Mouse (Mus musculus): ENCODE measurements around the gene Olfm1. TPM values are rescaled to one million over a fixed set of nuclear protein-coding genes. Genes with fewer than 3 reads are reported as not detected.

Gene Olfm1
- total RNA-seq, 2 experiments from 2014 or later, result 7.3 to 9.5 TPM

DNA sequence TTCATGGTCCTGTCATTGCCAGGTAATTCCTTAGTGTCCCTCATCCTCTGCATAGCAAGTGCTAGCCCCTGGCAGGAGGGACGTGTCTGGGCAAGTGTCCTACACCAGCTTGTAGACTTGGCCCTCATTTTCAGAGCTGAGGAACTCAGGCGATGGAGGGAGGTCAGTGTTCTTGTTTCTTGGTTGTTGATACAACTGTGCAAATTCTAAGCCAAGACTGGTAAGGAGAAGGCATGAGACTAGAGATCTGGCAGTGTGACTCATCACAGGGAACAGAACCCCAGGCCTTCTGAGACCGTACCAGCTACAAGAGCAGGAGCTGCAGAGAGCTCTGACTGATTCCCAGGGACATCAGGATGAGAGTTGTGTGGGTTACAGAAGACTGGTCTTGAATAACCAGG is 8.6 kb downstream of the Olfm1 start:
- intact Hi-C loops (cut with DNase I), result no loop called here
- DNase-seq, result no peak

DNA sequence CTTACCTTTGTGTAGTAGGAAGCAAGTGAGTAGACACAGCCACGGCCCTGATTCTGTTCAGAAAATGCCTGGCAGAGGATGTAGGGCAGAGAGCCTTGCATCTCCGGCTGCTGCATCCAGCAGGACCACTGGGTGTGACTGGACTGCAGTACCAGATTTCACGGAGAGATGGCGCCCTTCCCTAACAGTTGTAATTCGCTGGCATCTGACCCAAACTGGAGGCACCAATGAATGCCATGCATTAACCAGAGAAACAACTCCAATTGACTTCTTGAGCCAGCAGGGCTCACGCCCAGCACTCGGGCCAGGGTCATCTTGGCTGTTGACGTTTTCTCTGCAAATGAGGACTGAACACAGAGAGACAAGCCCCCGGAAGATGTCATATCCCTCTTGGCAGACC is 11.4 kb downstream of the Olfm1 start:
- peak; percentile 90 to 96 for DNase-seq
- intact Hi-C loops (cut with DNase I), result loop anchor here (1.0 kb wide), 4 partner anchors 73 to 216 kb away; no protein-coding TSS in a partner anchor

- DNase-seq, result peak in 1 of 2 experiments; percentile 7
- intact Hi-C loops (cut with DNase I), result loop anchor here (1.0 kb wide), 4 partner anchors 72 to 215 kb away; no protein-coding TSS in a partner anchor
These were observed 12.1 kb downstream of the Olfm1 start for GRCm38 (mm10) chr2:28204677-28205466.

GRCm38 (mm10) chr2:28205467-28205805 is 12.6 kb downstream of the Olfm1 start:
- intact Hi-C loops (cut with DNase I), result no loop called here
- peak; percentile 90 to 93 for DNase-seq

GRCm38 (mm10) chr2:28205870-28206421 is 13.2 kb downstream of the Olfm1 start:
- DNase-seq, result peak; percentile 20 to 29
- intact Hi-C loops (cut with DNase I), result no loop called here

GRCm38 (mm10) chr2:28206472-28206871 is 13.7 kb downstream of the Olfm1 start:
- no peak for DNase-seq
- intact Hi-C loops (cut with DNase I), result no loop called here

- intact Hi-C loops (cut with DNase I), result no loop called here
- no peak for DNase-seq
These were observed 14.5 kb downstream of the Olfm1 start for GRCm38 (mm10) chr2:28207200-28207750.

GRCm38 (mm10) chr2:28208130-28208745 is 15.4 kb downstream of the Olfm1 start:
- no peak for DNase-seq
- intact Hi-C loops (cut with DNase I), result no loop called here

DNA sequence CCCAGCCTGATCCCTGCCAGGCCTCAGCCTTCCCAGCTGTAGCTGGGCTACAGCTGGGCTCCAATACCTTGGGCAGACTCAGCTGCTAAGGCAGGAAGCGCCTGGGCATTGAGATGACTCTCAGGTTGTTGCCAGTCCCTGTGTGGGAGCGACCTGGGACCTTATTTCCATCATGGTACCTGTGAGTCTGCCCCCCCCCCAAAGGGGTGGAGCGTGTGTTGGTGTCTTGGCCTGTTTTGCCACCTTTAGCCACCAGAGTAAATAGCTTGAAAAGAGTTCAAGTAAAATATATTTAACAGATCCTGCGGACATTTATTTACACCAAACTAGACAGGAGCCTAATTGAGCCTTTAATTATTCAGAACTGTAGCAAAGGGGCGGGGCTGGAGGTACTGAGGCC is 16.4 kb downstream of the Olfm1 start:
- intact Hi-C loops (cut with DNase I), result no loop called here
- DNase-seq, result no peak

DNA sequence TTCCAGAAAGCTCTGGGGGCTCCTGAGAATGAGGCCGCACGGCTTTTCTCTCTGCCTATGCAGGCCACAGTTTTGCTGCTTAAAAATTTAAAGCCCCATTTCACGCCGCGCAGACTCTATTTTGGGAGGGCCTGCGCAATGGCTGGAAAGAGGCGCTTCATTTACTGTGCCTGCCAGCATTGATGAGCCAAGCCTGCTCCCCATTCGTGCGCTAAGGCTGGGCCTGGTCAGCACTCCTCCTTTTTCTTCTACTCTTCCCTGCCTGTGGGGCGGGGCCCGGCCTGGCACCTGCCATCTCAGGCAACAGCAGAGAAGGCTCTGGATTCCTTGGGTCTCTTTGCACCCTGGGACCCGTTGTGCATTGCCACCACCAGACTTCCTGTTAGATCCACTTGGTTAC is 16.9 kb downstream of the Olfm1 start:
- no peak for DNase-seq
- intact Hi-C loops (cut with DNase I), result no loop called here

GRCm38 (mm10) chr2:28210273-28210672 is 17.5 kb downstream of the Olfm1 start:
- intact Hi-C loops (cut with DNase I), result no loop called here
- DNase-seq, result no peak

GRCm38 (mm10) chr2:28211531-28212281 is 18.9 kb downstream of the Olfm1 start:
- DNase-seq, result no peak

GRCm38 (mm10) chr2:28212911-28213310 is 20.1 kb downstream of the Olfm1 start:
- DNase-seq, result no peak
- intact Hi-C loops (cut with DNase I), result no loop called here

More at GRCm38 (mm10) chr2:28211531-28212281, 18.9 kb downstream of the Olfm1 start:
- intact Hi-C loops (cut with DNase I), result no loop called here

- DNase-seq, result no peak
- intact Hi-C loops (cut with DNase I), result no loop called here
These were observed 23.5 kb downstream of the Olfm1 start for GRCm38 (mm10) chr2:28216211-28216775.

GRCm38 (mm10) chr2:28217783-28218182 is 25.0 kb downstream of the Olfm1 start:
- no peak for DNase-seq
- intact Hi-C loops (cut with DNase I), result no loop called here

- peak; percentile 40 to 64 for DNase-seq
- intact Hi-C loops (cut with DNase I), result no loop called here
These were observed 26.0 kb downstream of the Olfm1 start for GRCm38 (mm10) chr2:28218651-28219356.

- intact Hi-C loops (cut with DNase I), result no loop called here
- no peak for DNase-seq
These were observed 26.8 kb downstream of the Olfm1 start for GRCm38 (mm10) chr2:28219625-28220024.

GRCm38 (mm10) chr2:28221803-28222202 is 29.0 kb downstream of the Olfm1 start:
- intact Hi-C loops (cut with DNase I), result no loop called here
- DNase-seq, result no peak

DNA sequence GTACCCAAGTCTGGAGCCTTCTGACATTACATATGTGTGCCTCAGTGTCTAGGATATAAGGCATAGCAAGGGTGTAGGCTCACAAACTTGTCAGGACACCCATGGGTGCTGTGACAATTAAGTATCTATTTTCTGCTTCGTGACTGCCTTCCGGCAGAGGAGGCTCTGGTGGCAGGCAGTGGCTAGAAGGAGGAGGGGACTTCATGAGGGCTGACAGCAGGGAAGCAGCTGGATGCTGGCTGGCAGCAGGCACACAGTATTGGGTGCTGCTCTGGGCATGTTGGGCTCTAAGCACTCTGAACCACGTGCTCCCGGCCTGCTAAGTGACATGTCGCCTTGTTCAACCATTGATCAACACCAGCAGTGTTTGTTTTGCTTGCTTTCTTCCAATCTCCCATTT is 32.0 kb downstream of the Olfm1 start:
- no peak for DNase-seq
- intact Hi-C loops (cut with DNase I), result no loop called here

DNA sequence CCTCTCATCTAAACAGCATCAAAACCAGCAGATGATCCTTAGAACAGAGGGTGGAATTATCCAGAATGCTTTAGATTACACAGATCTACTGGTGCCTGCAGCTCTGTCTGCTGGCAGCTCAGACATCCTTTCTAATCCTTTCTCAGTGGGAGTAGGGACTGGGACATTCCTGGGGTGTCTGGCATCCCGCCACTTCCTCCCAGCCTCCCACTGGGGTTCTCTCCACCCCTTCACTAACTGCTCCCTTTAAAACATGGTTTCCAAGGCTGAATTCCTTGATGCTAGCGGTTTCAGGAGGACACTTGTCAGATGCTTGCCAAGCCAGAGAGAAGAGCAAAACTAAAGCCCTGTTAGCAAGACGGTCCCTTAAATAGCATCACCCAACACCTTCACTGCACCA is 33.1 kb downstream of the Olfm1 start:
- intact Hi-C loops (cut with DNase I), result no loop called here
- peak in 1 of 2 experiments; percentile 10 for DNase-seq

All from heart, postnatal 14 days (tissue).